Mouse (Mus musculus): ENCODE data around the gene Ugt1a2.

The Ugt1a2 gene

DNA sequence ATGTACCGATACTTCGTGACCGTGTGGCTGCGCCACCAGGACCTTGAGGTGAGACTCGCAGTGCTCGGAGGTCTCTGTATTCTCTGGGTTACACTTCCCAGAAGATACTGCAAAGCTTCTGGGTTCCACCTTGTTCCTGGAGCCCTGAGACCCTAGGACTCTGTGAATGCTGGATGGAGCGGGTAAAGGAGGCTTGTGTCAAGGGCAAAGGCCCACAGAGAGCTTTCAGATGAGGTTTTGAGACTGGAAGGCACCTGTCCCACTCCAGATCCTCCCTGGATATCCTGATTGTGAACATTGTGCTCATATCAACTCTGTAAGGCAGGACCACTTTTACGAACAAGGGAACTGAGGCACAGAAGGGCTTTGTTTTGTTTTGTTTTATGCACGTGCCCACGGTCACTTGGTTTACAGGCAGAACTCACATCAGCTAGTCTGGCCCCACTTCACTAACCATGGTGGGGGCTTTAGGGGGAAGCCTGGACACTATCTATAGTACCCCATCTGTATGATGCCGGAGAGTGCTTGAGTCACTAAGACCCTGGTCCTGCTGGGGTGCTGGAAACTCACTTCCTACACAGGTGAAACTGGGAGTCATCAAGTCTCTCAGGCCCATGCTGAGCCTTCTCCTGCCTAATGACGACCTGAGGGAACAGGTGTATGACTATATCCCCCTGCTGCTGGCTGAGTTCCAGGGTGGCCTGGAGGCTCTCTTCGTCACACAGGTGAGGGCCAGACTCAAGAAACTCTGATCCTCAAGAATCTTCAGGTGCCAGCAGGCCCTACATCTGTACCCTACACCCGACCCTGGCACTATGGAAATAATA lies 33.2 kb downstream of the Ugt1a2 start:
- DNase-seq (ENCODE audit: low read depth, low spot score): no peak

DNA sequence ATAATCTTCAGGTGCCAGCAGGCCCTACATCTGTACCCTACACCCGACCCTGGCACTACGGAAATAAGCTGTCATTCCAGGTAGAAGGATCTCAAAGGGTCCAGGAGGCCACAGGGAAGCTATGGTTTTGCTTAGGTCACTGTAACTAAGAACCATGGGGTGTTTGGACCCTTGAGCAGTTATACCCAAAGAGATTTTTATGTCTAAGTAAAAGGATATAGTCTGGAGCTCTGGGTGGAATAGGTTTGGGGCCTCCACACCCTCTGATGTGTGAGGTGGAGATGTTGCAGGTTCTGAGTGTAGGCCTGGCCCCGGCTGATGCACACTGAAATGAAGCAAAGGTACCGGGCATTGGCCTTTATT lies 33.8 kb downstream of the Ugt1a2 start:
- no peak for DNase-seq (ENCODE audit: low read depth, low spot score)

DNA sequence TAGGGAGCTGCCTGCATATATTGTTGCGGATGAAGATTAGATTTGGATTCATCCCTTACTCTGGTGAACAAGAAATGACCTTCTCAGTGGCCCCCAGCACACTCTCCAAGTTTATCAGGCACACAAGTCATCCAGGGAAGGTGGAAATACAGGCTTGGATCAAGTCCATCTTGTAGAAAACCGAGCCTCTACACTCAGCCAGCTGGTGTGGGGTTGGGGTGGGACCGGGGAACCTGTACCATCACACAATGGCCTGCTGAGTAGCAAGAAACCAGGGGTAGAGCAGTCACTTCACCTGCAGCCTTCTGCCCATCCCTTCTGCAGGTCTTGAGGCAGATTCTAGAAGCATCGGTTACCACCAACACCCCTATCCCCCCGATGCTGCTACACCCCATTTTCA lies 34.2 kb downstream of the Ugt1a2 start:
- DNase-seq (ENCODE audit: low read depth, low spot score): no peak

GRCm38 (mm10) chr1:88235046-88235893 lies 34.9 kb downstream of the Ugt1a2 start:
- DNase-seq (ENCODE audit: low read depth, low spot score): no peak

- DNase-seq (ENCODE audit: low read depth, low spot score): no peak
These were observed 35.6 kb downstream of the Ugt1a2 start for GRCm38 (mm10) chr1:88235894-88236415.

DNA sequence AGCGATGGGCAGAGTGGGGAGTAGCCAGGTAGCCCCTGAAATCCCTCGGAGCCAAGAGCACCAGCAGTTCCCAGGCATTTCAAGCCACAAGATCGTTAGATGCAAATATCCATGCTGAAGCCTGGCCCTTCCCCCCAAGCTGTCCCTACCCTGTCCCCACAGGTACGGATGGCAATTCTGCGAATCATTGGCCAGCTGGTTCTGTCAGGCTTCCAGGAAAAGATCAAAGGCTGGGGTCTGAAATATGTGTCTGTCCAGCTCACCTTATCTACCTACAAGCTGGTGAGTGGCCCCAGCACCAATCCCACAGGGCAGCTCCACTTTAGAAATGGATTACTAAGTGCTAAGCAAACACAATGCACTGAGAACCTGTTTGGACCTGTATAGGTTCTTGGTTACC lies 36.9 kb downstream of the Ugt1a2 start:
- DNase-seq (ENCODE audit: low read depth, low spot score): no peak

GRCm38 (mm10) chr1:88238771-88239170 lies 38.4 kb downstream of the Ugt1a2 start:
- no peak for DNase-seq (ENCODE audit: low read depth, low spot score)

- DNase-seq (ENCODE audit: low read depth, low spot score): no peak
These were observed 39.7 kb downstream of the Ugt1a2 start for GRCm38 (mm10) chr1:88240072-88240471.

DNA sequence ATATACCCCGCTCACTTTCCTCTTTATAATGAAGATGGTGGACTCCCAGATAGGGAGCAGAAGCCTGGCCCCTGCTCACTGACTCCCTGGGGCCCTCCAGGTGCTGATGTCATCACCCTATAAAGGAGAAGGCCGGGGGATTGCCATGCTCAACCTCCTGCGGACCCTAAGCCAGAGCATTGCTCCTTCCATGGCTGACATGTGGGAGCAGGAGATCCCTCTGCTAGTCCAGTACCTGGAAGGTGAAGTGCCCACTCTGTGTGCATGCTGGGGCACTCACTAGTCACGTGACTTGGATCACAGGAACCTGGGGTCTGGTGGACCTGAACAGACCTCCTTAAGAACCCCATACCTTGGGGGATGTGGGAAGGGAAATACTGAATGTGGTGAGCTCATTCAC lies 40.2 kb downstream of the Ugt1a2 start:
- DNase-seq (ENCODE audit: low read depth, low spot score): no peak

DNA sequence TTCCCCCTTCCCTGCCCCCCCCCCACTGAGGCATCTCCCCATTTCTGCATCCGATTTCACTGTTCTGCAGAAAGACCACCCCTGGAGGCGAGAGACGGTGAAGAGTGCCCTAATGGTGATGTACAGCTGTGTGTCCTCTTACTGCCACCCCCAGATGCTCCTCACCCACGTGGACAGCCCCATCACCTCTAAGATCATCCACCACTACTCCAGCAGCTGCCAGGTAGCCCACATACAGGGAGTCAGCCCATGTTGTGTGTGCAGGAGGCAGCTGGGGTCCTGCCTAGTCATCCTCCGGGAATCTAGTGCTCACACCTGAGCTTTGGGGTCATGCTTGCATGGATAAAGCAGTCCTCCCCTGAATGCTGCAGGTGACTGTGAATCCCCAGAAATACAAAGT lies 43.5 kb downstream of the Ugt1a2 start:
- DNase-seq (ENCODE audit: low read depth, low spot score): no peak

DNA sequence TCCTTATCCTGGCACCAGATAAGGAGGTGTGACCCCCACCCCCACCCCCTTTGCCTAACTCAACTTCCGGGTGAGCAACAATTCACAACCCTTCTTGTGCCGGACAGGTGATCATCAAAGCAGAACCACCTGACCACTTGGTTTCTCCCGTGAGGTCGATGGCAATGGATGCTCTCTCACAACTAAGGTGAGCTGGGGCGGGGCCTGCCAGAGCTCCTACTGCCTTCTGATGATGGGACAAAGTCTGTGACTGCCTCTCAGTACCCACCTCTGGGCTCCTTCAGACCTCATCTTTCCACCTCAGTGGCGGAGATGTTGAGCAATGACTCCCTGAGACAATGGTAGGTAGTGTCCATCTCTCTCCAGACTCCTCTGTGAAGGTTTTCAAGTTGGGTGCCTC lies 45.5 kb downstream of the Ugt1a2 start:
- DNase-seq (ENCODE audit: low read depth, low spot score): no peak

GRCm38 (mm10) chr1:88246386-88246785 lies 46.0 kb downstream of the Ugt1a2 start:
- DNase-seq (ENCODE audit: low read depth, low spot score): no peak

DNA sequence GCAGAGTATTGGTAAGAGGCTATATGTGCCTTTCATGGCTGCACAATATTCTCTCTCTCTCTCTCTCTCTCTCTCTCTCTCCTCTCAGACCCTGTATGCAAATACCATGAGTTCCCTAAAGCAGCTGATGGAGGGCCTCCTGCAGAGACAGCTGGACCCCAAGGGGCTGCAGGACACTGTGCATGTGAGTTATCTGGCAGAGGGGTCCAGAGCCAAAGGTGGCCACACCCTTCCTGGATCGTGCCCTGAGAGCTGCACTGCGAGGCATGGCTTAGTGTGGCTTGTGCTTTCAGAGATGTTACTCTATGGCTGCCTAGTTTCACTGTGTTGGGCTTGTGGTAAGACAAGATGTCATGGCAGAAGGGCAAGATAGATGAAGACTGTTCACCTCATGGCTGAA lies 47.3 kb downstream of the Ugt1a2 start:
- DNase-seq (ENCODE audit: low read depth, low spot score): no peak

- no peak for DNase-seq (ENCODE audit: low read depth, low spot score)
These were observed 48.3 kb downstream of the Ugt1a2 start for GRCm38 (mm10) chr1:88248658-88249057.

DNA sequence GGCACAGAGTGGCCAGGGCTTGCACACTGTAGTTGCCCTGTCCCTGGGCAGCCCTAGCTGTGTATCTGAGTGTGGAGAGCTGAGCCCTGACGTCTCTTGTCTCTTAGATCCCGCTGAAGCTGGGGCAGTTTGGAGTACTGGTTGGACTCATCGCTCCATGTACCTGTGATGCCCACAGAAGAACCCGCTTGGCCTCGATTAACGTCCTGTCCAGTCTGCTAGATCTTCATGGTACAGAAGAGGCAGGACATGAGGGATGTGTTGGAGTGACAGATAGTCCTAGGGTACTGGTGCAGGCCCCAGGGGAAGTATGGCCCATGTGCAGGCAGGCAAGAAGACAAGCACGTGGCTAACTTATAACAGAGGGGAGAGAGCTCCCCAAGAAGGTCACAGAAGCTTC lies 49.2 kb downstream of the Ugt1a2 start:
- no peak for DNase-seq (ENCODE audit: low read depth, low spot score)

DNA sequence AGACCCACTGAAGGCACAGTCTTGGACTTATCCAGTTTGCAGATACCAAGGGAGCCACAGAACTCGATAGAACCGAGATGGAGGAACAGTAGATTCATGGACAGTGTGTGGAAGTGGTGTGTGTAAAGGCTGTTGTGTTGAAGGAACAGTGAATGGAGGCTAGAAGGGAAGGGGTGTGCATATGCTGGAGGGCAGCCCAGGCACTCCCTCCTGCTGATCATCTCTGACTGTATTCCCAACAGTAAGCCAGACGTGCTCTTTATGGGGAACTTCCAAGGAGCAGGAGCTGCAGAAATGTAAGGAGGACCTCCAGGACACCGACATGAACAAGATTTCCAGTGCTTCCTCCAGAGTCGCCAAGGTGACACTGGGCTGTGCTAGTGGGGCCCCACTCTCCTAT lies 49.6 kb downstream of the Ugt1a2 start:
- no peak for DNase-seq (ENCODE audit: low read depth, low spot score)

DNA sequence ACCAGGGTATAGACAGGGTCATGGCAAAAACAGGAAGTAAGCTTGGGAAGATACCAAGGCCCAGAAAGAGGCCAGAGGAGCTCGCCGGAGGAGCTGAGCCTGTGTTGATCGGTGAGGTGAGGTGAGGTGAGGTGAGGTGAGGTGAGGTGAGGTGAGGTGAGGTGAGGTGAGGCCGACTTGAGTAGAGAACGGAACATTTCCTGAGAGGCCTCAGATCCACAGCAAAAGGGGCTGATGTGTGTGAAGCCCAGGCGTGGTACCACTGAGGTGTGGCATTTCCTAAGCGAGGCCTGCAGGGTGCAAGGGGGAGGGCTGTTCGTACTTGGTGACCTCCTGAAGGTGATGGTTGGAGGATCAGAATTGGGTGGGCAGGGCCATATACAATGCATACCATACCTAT lies 52.7 kb downstream of the Ugt1a2 start:
- no peak for DNase-seq (ENCODE audit: low read depth, low spot score)

DNA sequence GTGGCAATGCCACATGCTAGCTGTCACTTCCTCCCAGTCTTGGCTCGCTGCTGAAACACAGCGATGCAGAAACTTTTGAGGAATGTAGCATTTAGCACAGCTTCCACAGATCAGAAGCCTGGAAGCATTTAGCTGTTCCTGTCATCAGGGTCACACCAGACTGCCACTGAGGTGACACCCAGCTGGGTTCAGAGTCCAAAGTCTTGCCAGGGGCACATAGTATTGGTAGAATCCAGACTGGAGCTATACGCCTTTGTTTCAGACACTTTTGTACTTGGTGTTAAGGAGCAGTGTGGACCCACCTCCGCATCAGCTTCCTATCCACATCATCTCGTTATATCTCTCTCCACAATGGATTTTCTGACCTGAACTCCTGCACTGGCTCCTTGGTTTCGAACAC lies 53.1 kb downstream of the Ugt1a2 start:
- DNase-seq (ENCODE audit: low read depth, low spot score): no peak

- DNase-seq (ENCODE audit: low read depth, low spot score): no peak
These were observed 54.5 kb downstream of the Ugt1a2 start for GRCm38 (mm10) chr1:88254793-88255465.

DNA sequence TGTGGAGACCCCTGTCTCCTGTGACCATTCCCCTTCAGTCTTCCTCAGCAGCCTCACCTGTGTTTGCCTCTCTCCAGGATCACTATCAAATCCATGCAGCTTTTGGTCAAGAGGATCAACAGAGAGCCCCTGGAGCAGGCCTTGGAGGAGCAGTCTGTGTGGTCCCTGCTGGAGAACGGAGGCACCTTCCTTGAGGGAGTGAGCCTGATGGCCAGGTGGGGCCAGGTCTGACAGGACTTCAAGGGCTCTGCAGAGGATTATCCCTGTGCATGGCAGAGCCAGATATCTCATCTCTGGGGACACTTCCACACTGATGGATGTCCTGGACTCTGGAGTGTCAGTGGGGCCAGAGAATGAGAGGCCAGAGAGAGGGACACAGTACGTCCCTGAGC lies 55.1 kb downstream of the Ugt1a2 start:
- no peak for DNase-seq (ENCODE audit: low read depth, low spot score)

GRCm38 (mm10) chr1:88255989-88256754 lies 55.8 kb downstream of the Ugt1a2 start:
- DNase-seq (ENCODE audit: low read depth, low spot score): no peak

Data from CD4-positive helper T cell, adult 2 months (primary cell).